Mouse (Mus musculus) frontal cortex, postnatal 14 days (tissue): ENCODE results near the gene Rrn3.
"Not testable (repeated sequence)": the region's sequence is repeated elsewhere in the genome, so short reads cannot be mapped to it uniquely, and the experiment has no call there.

Source experiments
- DNase-seq, 2 experiments: peaks; one replicate each; pipeline ENCODE4 v3.0.0; 2022; ENCODE audit warnings: low spot score in 2 of 2

Rrn3 gene

GRCm38 (mm10) chr16:13785932-13786331 lies 5.4 kb downstream of the Rrn3 start:
- DNase-seq: no peak

DNA sequence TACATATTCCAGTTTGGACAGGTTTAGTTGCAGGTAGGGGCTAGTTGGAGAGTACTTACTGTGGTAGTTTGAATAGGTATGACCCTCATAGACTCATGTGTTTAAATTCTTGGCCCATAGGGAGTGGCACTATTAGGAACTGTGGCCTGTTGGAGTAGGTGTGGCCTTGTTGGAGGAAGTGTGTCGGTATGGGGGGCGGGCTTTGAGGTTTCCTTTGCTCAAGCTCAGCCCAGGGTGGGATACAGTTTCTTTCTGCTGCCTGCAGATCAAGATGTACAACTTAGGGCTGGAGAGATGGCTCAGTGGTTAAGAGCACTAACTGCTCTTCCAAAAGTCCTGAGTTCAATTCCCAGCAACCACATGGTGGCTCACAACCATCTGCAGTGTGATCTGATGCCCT lies 12.9 kb downstream of the Rrn3 start:
- DNase-seq: not testable (repeated sequence)

- no peak for DNase-seq
Observed at GRCm38 (mm10) chr16:13796746-13797175, 16.3 kb downstream of the Rrn3 start.

DNA sequence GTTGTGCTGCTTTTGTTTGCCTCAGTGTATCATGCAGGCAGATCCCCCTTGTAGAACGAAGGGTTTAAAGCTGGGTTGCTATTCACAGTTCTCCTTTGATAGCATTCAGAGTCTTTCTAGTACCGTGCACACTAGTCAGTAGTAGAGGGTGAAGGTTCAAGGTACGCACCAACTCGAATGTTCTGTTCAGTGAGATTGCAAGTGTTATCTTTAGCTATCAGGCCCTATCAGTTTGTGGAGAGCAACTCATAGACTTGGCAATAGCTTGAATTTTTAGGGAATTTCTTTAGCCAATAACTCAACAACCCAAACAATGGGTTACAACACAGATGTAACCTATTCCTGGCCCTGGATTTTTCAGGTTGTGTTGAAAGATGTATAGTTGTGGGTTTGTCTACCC lies 20.7 kb downstream of the Rrn3 start:
- DNase-seq: no peak

GRCm38 (mm10) chr16:13804666-13805065 lies 24.2 kb downstream of the Rrn3 start:
- no peak for DNase-seq

GRCm38 (mm10) chr16:13807616-13808015 lies 27.1 kb downstream of the Rrn3 start:
- DNase-seq: no peak

- no peak for DNase-seq
Observed at GRCm38 (mm10) chr16:13808410-13808809, 27.9 kb downstream of the Rrn3 start.

DNA sequence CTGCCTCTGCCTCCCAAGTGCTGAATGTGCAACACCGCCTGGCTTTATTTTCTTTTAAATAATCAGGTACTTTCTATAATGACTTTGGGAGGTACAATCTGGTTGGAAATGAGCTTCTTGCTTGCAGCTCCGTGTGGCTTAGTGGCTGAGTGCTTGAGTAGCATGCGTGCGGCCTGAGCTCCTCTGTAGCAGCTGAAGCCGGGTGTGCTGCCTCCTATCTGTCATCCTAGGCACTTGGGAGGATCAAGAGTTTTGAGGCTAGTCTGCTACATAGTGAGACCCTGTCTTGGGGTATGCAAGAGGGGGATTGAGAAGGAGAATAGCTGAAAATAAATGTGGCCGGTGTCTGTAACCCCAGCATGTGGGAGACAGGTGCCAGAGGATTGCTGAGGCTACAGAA lies 31.6 kb downstream of the Rrn3 start:
- DNase-seq: no peak

DNA sequence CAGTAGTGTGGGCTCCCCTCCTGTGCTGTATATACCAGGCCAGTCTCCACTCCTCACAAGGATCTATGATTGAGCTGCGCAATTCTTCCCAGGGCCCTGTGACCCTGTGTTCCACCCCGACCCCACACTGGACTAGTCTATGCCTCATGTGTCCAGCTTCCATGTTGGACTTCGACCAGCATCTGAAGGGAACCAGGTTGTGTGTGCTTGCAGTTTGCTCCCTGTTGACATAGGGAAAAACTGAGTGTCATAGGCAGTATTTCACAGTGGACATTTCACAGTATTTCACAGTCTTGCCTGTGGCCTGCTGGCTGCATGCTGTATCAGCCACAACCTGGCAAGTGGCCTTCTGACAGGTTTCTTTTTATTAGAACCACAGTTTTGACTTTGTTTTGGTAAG lies 32.7 kb downstream of the Rrn3 start:
- DNase-seq: no peak

- peak; percentile 91 for DNase-seq
Observed at GRCm38 (mm10) chr16:13818560-13819393, 38.3 kb downstream of the Rrn3 start, which contains the start of gene Ntan1. Gene Ntan1, plus strand, starts transcription at chr16:13818845.

DNA sequence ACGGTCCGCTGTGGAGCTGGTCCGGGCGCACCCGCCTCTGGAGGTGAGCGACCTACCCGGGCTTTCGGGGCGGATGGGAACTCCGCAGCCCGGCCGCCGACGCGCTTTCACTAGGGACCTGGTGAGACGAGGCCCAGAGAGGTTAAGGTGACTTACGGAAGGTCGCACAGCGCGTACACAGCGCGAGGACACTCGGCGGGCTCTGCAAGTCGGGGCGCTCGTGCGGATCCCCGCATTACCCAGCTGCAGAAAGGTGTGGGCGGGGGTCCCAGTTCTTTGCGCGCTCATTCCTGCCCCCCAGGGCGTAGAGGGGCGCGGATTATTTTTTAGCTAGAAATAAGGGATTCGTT lies 38.9 kb downstream of the Rrn3 start:
- DNase-seq: no peak

DNA sequence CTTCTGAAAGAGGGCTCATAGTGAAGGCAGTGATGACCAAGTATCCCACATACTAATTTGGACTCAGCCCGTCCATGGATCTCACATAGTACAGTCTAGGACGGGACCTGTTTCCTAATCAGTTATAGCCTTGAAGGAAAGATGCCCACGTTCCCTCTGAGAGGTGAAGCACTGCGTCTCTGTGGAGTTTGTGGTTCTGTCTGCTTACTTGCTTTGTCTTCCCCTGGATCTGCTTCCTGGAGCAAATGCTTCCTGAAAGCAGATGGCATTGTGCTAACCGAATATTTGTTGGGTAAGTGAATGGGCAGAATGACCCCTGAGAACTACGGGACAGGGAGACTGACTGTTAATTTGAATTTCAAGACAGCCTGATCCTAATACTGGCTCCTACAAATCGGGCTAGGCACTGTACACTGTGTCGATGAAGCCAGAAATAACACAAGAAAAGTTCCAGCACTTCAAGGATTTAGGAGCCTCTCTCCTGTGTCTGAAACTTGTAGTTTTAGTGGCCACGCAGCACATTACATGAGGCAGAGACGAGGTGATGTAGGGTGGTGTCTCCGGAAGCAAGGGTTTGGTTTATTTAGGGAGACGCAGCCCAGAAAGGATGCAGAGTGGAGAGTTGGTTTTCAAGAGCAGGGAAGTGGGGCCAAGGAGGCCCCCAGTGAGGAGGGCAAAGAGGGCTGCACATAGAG lies 39.4 kb downstream of the Rrn3 start:
- DNase-seq: no peak

DNA sequence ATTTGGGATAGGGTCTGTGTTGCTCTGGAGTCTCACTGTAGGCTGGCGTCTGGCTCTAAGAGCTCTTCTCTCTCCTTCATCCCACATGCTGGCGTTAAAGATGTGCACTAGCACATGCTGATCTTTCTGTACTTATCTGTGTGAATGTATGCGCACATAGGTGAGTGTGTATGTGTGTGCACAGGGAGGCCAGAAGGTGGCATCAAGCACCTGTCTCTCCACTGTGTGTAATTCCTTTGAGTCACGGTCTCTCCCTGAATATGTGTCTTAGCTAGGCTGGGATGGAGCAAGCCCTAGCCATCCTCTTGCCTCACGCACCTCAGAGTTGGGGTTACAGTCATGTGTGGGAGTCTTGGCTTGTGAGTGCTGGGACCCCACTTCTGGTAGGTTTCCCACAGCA lies 40.3 kb downstream of the Rrn3 start:
- DNase-seq: no peak

DNA sequence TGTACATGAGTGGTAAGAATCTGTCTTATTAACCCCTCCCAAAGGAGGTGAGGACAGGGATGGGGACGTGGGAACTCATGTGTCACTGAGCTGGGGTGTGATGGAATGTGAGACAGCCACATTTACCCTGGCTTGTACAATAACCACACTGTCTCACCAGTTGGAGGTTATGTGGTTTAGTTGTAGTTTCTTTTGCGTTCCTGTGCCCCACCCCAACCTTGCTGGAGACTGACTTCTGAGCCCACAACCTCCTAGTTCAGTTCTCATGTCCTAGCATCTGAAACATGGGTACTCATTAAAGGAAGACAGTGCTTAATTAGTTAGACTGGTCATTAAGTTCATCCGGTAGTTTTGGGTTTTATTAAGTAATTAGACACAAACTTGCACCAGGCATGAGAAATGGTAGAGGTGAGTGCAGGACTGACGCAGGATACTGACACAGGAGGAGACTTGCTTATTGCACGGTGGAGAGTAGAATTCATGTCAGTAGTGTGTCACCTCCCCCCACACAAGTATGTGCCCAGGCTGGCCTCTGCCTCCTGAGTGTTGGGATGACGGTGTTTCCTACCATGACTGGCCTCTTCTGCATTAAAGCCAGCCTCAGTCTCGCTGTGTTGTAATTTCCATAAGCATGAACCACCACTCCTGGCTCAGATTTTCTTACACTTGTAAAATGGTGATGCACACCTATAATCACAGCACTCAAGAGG lies 45.4 kb downstream of the Rrn3 start:
- no peak for DNase-seq

- no peak for DNase-seq
Observed at GRCm38 (mm10) chr16:13826511-13826910, 46.0 kb downstream of the Rrn3 start.

- DNase-seq: no peak
Observed at GRCm38 (mm10) chr16:13830444-13830843, 49.9 kb downstream of the Rrn3 start.

GRCm38 (mm10) chr16:13831606-13832005 lies 51.1 kb downstream of the Rrn3 start:
- DNase-seq: no peak

- DNase-seq: no peak
Observed at GRCm38 (mm10) chr16:13834382-13834781, 53.9 kb downstream of the Rrn3 start.

GRCm38 (mm10) chr16:13840056-13840455 lies 59.5 kb downstream of the Rrn3 start:
- no peak for DNase-seq

DNA sequence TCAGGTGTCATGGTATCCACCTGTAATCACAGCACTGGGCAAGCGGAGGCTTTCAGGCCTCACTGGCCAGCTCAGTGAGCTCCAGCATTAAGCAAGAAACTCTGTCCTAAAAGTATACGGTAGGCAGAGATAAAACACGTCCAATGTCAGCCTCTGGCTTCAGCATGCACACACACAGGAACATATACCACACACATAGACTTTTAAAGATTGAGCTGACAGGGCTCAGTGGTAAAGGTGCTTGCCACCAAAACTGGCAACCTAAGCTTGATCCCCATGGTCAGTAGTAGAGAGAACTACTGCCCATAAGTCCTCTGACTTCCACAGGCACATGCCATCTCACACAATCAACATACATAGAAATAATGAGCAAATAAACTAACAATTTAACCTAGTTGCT lies 60.4 kb downstream of the Rrn3 start:
- no peak for DNase-seq

- no peak for DNase-seq
Observed at GRCm38 (mm10) chr16:13845031-13845430, 64.5 kb downstream of the Rrn3 start.

- DNase-seq: no peak
Observed at GRCm38 (mm10) chr16:13846675-13847074, 66.2 kb downstream of the Rrn3 start.

DNA sequence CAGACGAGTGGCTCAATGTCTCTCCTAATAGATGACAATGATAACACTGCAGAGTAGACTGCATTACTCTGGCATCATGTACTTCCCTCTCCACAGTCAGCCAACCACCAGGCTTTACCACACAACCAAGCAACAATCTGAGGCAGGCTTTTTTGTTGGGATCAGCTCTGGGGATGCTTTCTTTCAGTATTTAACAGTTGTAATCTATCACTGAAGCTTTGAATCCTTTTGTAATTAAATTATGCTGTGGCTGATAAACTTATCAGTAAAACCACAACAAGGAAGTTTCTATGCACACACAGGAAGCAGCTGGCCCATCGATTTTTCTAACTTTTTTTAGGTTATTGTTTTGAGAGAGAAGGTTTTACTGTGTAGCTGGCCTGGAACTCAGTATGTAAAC lies 67.8 kb downstream of the Rrn3 start:
- no peak for DNase-seq
